Mouse (Mus musculus): ENCODE measurements at regions not wholly inside any gene's neighbourhood (a gene's known extent, or its start where the extent isn't known, plus 50 kb on each side); places are given as distances from the start of the nearest gene placed in this dataset.
"Not testable (repeated sequence)": the region's sequence is repeated elsewhere in the genome, so short reads cannot be mapped to it uniquely, and the experiment has no call there.

DNA sequence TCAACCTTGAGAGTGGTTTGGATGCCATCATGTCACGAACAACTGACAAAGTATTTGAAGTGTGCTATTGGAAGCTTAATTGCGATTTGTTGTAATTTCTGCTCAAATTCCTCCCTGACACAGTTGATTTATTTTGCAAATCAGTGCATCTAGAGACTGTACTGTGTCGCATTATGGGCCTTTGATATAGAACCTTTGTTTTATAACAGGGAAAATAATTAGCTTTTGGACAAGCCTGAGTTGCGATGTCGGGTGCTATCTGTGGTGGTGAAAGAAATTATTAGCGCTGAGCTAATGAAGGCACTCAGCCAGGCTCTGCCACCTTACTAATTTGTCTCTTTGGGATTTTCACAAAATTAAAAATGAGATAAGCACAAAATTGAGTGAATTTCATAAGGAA, 473.6 kb downstream of the Tlr4 start:
- Histone ChIP-seq H3K27me3 (replicated peaks) (no peaks in the 10 kb centered on the region), H3K27ac (replicated peaks) (no peak overlapping the region), H3K4me2 (no peak overlapping the region), H3K4me3 (replicated peaks) (no peak overlapping the region), H3K9ac (replicated peaks) (no peak overlapping the region), H3K9me3 (replicated peaks) (no peaks in the 10 kb centered on the region), H3K4me1 (no peaks in the 10 kb centered on the region), H3K36me3 (no peaks in the 10 kb centered on the region)
- peak; percentile 66; the same call in 1 of the 2 replicates for ATAC-seq (ENCODE audit: low FRiP score)
- 38% methylated on average over 6 of the region's 6 CpGs for WGBS

DNA sequence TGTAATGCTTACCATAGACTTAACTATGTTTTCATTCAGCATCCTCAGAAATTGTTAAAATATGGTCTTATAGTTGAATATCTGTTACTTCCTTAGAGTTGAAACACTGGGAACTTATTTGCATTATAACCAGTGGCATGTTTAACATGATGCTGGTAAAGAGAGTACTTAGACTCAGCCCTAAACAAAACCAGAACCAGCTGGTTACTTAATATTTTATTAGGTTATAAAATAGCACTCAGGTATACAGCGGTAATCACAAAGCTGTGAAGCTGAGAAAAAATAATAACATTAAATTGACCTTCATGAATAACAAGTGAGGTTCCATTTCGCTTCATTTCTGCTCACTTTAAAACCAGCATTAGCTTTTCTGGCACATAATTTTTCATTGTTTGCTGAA, 474.4 kb downstream of the Tlr4 start:
- ATAC-seq (ENCODE audit: low FRiP score): no peak
- H3K27me3 ChIP-seq (replicated peaks): no peaks in the 10 kb centered on the region
- no peaks in the 10 kb centered on the region for H3K4me1 ChIP-seq
- H3K4me3 ChIP-seq (replicated peaks): no peak overlapping the region
- 50% methylated on average over 2 of the region's 2 CpGs for WGBS
- H3K36me3 ChIP-seq: no peaks in the 10 kb centered on the region
- no peak overlapping the region for H3K9ac ChIP-seq (replicated peaks)
- no peaks in the 10 kb centered on the region for H3K9me3 ChIP-seq (replicated peaks)
- no peak overlapping the region for H3K4me2 ChIP-seq
- no peak overlapping the region for H3K27ac ChIP-seq (replicated peaks)

DNA sequence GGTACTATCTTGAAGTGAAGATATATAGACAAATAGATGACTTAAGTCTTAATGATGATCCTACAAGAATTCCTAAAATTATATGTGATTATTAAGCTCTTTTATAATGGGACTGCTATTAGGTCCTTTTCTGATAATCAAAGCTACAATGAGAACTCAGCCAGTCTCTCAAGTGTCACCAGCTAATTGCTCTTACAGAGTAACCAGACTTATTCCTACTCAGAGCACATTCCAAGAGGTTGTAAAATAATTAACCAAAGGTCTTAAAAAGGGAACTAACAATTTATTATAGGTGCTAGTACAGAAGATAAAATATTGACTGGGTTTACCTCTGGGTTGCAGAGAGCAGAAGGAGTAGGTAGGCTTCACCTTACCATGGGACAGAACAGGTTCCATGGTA, 492.7 kb downstream of the Tlr4 start:
- not testable (repeated sequence) for ATAC-seq (ENCODE audit: low FRiP score); H3K9ac ChIP-seq (replicated peaks); H3K27me3 ChIP-seq (replicated peaks); H3K4me1 ChIP-seq; H3K4me3 ChIP-seq (replicated peaks); H3K9me3 ChIP-seq (replicated peaks); H3K4me2 ChIP-seq; H3K36me3 ChIP-seq; H3K27ac ChIP-seq (replicated peaks)

All from neural tube, embryonic 15.5 days (tissue).